Mouse (Mus musculus): ENCODE measurements around the gene Fem1b.
A peak's percentile ranks its signal among the peaks of the same experiment; 100 is the strongest.
"Not testable (repeated sequence)": the region's sequence is repeated elsewhere in the genome, so short reads cannot be mapped to it uniquely, and the experiment has no call there.

The Fem1b gene

GRCm38 (mm10) chr9:62826456-62826855, 14.7 kb upstream of the Fem1b start:
- no peak for DNase-seq (ENCODE audit: low spot score)

- no peak for DNase-seq (ENCODE audit: low spot score)
These were observed 14.2 kb upstream of the Fem1b start for GRCm38 (mm10) chr9:62825791-62826393.

- DNase-seq (ENCODE audit: low spot score) = no peak
These were observed 10.1 kb upstream of the Fem1b start for GRCm38 (mm10) chr9:62821811-62822210.

- no peak for DNase-seq (ENCODE audit: low spot score)
These were observed 9.1 kb upstream of the Fem1b start for GRCm38 (mm10) chr9:62820829-62821228.

- DNase-seq (ENCODE audit: low spot score) = not testable (repeated sequence)
These were observed 8.2 kb upstream of the Fem1b start for GRCm38 (mm10) chr9:62819910-62820309.

- no peak for DNase-seq (ENCODE audit: low spot score)
These were observed 7.8 kb upstream of the Fem1b start for GRCm38 (mm10) chr9:62819494-62819893.

- DNase-seq (ENCODE audit: low spot score) = peak; percentile 60
These were observed 6.3 kb upstream of the Fem1b start for GRCm38 (mm10) chr9:62817828-62818614.

- DNase-seq (ENCODE audit: low spot score) = no peak
These were observed 5.4 kb upstream of the Fem1b start for GRCm38 (mm10) chr9:62817099-62817571.

- DNase-seq (ENCODE audit: low spot score) = no peak
These were observed 4.8 kb upstream of the Fem1b start for GRCm38 (mm10) chr9:62816323-62817098.

- no peak for DNase-seq (ENCODE audit: low spot score)
These were observed 3.0 kb upstream of the Fem1b start for GRCm38 (mm10) chr9:62814751-62815150.

- DNase-seq (ENCODE audit: low spot score) = no peak
These were observed 699 bp upstream of the Fem1b start for GRCm38 (mm10) chr9:62812216-62813049.

- DNase-seq (ENCODE audit: low spot score) = peak; percentile 27
These were observed 905 bp downstream of the Fem1b start for GRCm38 (mm10) chr9:62810543-62811515.

GRCm38 (mm10) chr9:62810095-62810494, 1.6 kb downstream of the Fem1b start:
- no peak for DNase-seq (ENCODE audit: low spot score)

GRCm38 (mm10) chr9:62799218-62799617, 12.5 kb downstream of the Fem1b start:
- DNase-seq (ENCODE audit: low spot score) = not testable (repeated sequence)

- DNase-seq (ENCODE audit: low spot score) = no peak
These were observed 21.9 kb downstream of the Fem1b start for GRCm38 (mm10) chr9:62789856-62790255.

GRCm38 (mm10) chr9:62786721-62787120, 25.0 kb downstream of the Fem1b start:
- DNase-seq (ENCODE audit: low spot score) = no peak

- DNase-seq (ENCODE audit: low spot score) = no peak
These were observed 27.5 kb downstream of the Fem1b start for GRCm38 (mm10) chr9:62784233-62784632.

- no peak for DNase-seq (ENCODE audit: low spot score)
These were observed 28.6 kb downstream of the Fem1b start for GRCm38 (mm10) chr9:62782976-62783781.

GRCm38 (mm10) chr9:62781965-62782364, 29.8 kb downstream of the Fem1b start:
- no peak for DNase-seq (ENCODE audit: low spot score)

- DNase-seq (ENCODE audit: low spot score) = no peak
These were observed 33.0 kb downstream of the Fem1b start for GRCm38 (mm10) chr9:62778721-62779120.
